Mouse (Mus musculus): ENCODE measurements around the gene Slc35b2. TPM values are rescaled to one million over a fixed set of nuclear protein-coding genes. Genes with fewer than 3 reads are reported as not detected.

Gene Slc35b2
- total RNA-seq (2021), result 10 to 100 TPM; 16.2 to 17.7 TPM
- long read RNA-seq, experiment 1, transcript Slc35b2-205 (4 exons, 1,906 nt), result major isoform, 51 of 58 reads
- long read RNA-seq, experiment 1, partial matches to known transcripts, result 5 of 58 reads
- long read RNA-seq, experiment 1, other reads (novel, unspliced or antisense), result 2 of 58 reads
- long read RNA-seq, experiment 2, transcript Slc35b2-205 (4 exons, 1,906 nt), result major isoform, 44 of 47 reads
- long read RNA-seq, experiment 2, partial matches to known transcripts, result 1 of 47 reads
- long read RNA-seq, experiment 2, other reads (novel, unspliced or antisense), result 2 of 47 reads

- DNase-seq (ENCODE audit: low spot score), result peak; percentile 96
Measured at GRCm38 (mm10) chr17:45563655-45564530, at the start of gene Slc35b2. Gene Slc35b2, plus strand, starts transcription at chr17:45563874.

DNA sequence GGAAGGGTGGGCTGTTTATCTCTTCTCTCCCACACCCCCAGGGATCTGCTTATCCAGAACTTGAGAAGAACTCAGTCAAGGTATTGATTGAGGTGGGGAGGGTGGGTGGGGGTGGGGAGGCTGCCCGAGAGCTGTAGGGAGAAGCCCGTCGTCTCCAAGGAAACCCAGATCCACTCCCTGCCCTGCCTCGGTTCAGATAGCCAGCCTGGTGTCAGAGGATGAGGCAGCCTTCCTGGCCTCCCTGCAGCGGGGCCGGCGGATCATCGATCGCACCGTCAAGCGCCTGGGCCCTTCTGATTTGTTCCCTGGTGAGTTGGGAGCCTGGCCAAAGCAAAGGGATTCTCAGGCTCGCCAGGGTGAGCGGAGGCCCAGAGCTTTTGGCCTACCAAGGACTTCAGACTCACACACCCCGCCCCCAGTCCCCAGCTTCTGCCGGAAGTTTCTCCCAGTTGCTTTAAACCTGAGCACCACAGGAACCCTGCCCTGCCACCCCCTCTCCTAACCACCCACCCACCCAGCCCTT is 48.4 kb upstream of the Slc35b2 start:
- DNase-seq (ENCODE audit: low spot score), result no peak

DNA sequence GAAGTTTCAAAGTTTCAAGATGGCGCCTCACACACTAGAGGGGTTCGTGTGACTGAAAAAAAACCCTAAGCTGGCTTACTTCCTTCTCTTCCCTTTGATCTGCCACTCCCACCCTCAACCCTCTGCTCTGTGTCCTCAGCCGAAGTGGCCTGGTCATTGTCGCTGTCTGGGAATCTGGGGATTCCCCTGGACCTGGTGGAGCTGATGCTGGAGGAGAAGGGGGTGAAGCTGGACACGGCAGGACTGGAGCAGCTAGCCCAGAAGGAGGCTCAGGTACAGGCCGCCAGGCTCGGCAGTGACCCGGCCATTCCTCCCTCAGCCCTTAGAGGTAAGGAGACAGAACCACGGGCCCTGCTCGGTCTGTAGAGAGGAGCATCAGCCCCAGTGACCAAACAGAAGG is 47.9 kb upstream of the Slc35b2 start:
- no peak for DNase-seq (ENCODE audit: low spot score)

- DNase-seq (ENCODE audit: low spot score), result peak; percentile 78
Measured at GRCm38 (mm10) chr17:45516488-45516887, 47.2 kb upstream of the Slc35b2 start.

GRCm38 (mm10) chr17:45517135-45517534 is 46.5 kb upstream of the Slc35b2 start:
- DNase-seq (ENCODE audit: low spot score), result no peak

- DNase-seq (ENCODE audit: low spot score), result no peak
Measured at GRCm38 (mm10) chr17:45517549-45518215, 46.0 kb upstream of the Slc35b2 start.

- no peak for DNase-seq (ENCODE audit: low spot score)
Measured at GRCm38 (mm10) chr17:45518766-45519475, 44.8 kb upstream of the Slc35b2 start.

DNA sequence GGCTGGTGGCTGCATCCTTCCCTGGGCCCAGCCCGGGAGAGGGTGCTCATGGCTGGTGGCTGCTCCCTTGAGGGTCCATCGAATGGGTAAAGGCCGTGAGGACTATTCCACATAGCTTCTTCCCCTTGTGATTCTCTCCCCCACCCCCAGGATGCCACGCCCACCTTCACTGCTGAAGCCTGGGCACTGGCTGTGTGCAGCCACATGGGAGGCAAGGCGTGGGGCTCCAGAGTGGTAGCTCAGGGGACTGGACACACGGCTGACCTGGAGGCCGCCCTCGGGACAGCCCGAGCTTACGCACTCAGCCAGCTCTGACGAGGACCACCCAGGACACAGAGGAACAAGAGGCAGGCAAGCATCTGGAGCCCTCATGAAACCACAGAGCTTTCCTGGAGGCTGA is 43.5 kb upstream of the Slc35b2 start:
- no peak for DNase-seq (ENCODE audit: low spot score)

DNA sequence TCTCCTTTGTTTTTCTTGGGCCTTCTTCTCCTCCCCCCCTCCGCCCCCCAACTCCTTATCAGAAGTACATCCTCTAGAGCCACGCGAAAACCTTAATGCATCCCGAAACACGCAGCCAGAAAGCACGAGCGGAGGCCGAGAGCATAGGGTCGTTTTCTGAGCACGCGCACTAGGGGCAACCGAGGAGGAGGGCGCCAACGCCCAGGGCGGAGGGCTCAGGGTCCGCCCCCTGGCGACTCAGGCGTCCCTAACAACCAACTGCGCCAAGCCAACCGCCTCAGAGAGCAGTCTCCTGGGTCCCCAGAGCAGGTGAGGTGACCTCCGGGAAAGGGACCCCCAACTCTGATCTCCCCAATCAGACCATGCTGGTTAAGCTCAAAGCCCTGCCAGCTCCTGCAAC is 40.4 kb upstream of the Slc35b2 start, which contains the start of gene Tcte1:
Gene Tcte1 (plus strand): TSS at position 172 of the 400 bp plus-strand sequence.
- no peak for DNase-seq (ENCODE audit: low spot score)

GRCm38 (mm10) chr17:45524961-45525360 is 38.7 kb upstream of the Slc35b2 start:
- DNase-seq (ENCODE audit: low spot score), result no peak

GRCm38 (mm10) chr17:45526571-45526970 is 37.1 kb upstream of the Slc35b2 start:
- DNase-seq (ENCODE audit: low spot score), result no peak

- DNase-seq (ENCODE audit: low spot score), result no peak
Measured at GRCm38 (mm10) chr17:45530346-45530782, 33.3 kb upstream of the Slc35b2 start.

- DNase-seq (ENCODE audit: low spot score), result no peak
Measured at GRCm38 (mm10) chr17:45532896-45533295, 30.8 kb upstream of the Slc35b2 start.

DNA sequence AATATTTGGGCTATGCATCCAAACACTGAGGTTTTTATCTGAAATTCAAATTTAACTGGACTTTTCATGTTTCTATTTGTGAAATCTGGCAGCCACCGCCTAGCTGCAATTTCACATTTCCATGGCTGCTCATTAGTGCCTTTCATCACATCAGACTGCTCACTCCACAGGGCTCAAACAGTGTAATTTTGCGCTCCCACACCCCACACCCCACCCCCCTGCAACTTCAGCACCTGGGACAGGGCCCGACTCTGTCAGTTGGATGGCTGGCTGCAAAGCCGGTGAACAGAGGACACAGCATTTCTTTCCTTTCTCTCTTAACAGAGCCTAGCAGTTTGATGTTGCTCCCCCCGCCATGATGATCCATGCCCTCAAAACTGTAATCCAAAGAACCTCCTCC is 27.4 kb upstream of the Slc35b2 start:
- DNase-seq (ENCODE audit: low spot score), result no peak

- DNase-seq (ENCODE audit: low spot score), result no peak
Measured at GRCm38 (mm10) chr17:45538394-45538793, 25.3 kb upstream of the Slc35b2 start.

- DNase-seq (ENCODE audit: low spot score), result no peak
Measured at GRCm38 (mm10) chr17:45539664-45540063, 24.0 kb upstream of the Slc35b2 start.

GRCm38 (mm10) chr17:45542129-45542528 is 21.5 kb upstream of the Slc35b2 start:
- no peak for DNase-seq (ENCODE audit: low spot score)

GRCm38 (mm10) chr17:45542705-45543104 is 21.0 kb upstream of the Slc35b2 start:
- no peak for DNase-seq (ENCODE audit: low spot score)

GRCm38 (mm10) chr17:45543115-45543514 is 20.6 kb upstream of the Slc35b2 start:
- DNase-seq (ENCODE audit: low spot score), result no peak

- no peak for DNase-seq (ENCODE audit: low spot score)
Measured at GRCm38 (mm10) chr17:45544001-45544872, 19.4 kb upstream of the Slc35b2 start.
